Mouse (Mus musculus) neural tube, embryonic 10.5 days (tissue): Measurements from ENCODE around the gene Kifc1.

Source experiments
- DNase-seq: peaks from one replicate; pipeline ENCODE4 v3.0.0-alpha.2; 2017; ENCODE audit warnings: low spot score; ENCODE audit errors: extremely low spot score

The Kifc1 gene

GRCm38 (mm10) chr17:33890533-33891059 lies at the start of gene Kifc1:
Gene Kifc1, minus strand, starts transcription at chr17:33890661.
- peak; percentile 100 for DNase-seq

GRCm38 (mm10) chr17:33938783-33939182 lies 48.3 kb upstream of the Kifc1 start:
- DNase-seq = no peak

GRCm38 (mm10) chr17:33936993-33937392 lies 46.5 kb upstream of the Kifc1 start:
- DNase-seq = no peak

- no peak for DNase-seq
These were observed 45.1 kb upstream of the Kifc1 start for GRCm38 (mm10) chr17:33935422-33936055.

GRCm38 (mm10) chr17:33932970-33933369 lies 42.5 kb upstream of the Kifc1 start:
- no peak for DNase-seq

- no peak for DNase-seq
These were observed 42.0 kb upstream of the Kifc1 start for GRCm38 (mm10) chr17:33932448-33932847.

- DNase-seq = no peak
These were observed 41.5 kb upstream of the Kifc1 start for GRCm38 (mm10) chr17:33931947-33932346.

GRCm38 (mm10) chr17:33931159-33931866 lies 40.9 kb upstream of the Kifc1 start:
- no peak for DNase-seq

- peak; percentile 54 for DNase-seq
These were observed 40.1 kb upstream of the Kifc1 start for GRCm38 (mm10) chr17:33930280-33931158.

- peak; percentile 98 for DNase-seq
These were observed 39.2 kb upstream of the Kifc1 start, which contains the start of gene Rgl2 for GRCm38 (mm10) chr17:33929371-33930279. Gene Rgl2, plus strand, starts transcription at chr17:33929543.

- no peak for DNase-seq
These were observed 37.9 kb upstream of the Kifc1 start for GRCm38 (mm10) chr17:33928251-33928947.

GRCm38 (mm10) chr17:33926207-33926932 lies 35.9 kb upstream of the Kifc1 start:
- no peak for DNase-seq

- DNase-seq = no peak
These were observed 35.1 kb upstream of the Kifc1 start for GRCm38 (mm10) chr17:33925406-33926116.

GRCm38 (mm10) chr17:33924577-33925283 lies 34.3 kb upstream of the Kifc1 start:
- DNase-seq = no peak

- DNase-seq = no peak
These were observed 30.9 kb upstream of the Kifc1 start for GRCm38 (mm10) chr17:33921361-33921760.

GRCm38 (mm10) chr17:33920282-33921097 lies 30.0 kb upstream of the Kifc1 start:
- DNase-seq = peak; percentile 85
